Mouse (Mus musculus): ENCODE data around the gene Wipi1. TPM values are rescaled to one million over a fixed set of nuclear protein-coding genes. Genes with fewer than 3 reads are reported as not detected.

Wipi1 gene
- 2.5 and 2.6 TPM in 2 replicates for total RNA-seq (2012; rRNA removed)
- 1 to 10 TPM in 1 of 2 experiments, not detected in 1; 8.2 TPM for polyA plus RNA-seq (2012; ENCODE audit: insufficient read depth in 1 of 2, insufficient read length in 2 of 2, low read depth in 1 of 2, low replicate concordance in 2 of 2, missing spikeins in 1 of 2)

DNA sequence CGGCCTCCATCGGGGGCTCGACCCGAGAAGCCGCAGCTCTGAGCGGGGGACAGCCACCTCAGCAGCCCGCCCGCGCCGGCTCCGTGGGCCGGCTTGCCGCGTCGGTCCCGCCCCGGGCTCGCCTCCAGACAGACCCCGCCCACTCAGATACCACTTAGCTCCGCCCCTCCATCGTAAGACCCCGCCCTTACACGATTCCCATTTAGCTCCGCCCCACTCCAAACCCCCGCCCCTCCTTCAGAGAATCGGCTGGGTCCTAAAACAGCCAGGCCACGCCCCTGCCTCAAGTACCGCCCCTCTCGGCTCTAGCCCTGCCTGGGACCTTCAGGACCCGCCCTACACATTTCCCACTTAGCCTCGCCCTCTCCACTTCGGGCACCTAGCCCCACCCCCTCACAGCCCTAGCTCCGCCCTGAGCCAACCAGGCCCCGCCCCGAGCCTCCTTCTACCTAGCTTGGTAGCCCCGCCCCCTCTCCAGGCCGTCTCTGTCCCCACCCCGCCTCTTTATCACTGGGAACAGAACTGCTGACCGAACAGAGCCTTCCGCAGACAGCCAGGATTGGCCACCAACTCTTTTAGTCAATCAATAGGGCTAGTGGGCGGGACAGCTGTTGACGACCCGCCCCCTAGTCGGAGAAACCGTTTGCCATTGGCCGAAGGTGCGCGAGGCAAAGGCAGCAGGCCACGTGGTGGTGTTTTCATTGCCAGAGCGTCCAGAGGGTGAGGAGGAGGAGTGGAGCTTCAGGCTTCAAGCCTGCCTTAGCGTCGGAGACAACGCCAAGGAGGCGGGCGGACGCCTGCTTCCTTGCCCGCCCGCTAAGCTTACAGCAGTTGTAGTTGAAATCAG lies at the start of gene Wipi1:
TSS of gene Wipi1 (minus strand) at position 665 of the 847 bp plus-strand sequence.
- Histone ChIP-seq H3K4me1 (ENCODE audit: control insufficient read depth in 1 of 2, insufficient read depth in 2 of 2, low read length in 2 of 2) (peaks cover 12 to 25% of the 10 kb centered on the region in 2 experiments), H3K27me3 (ENCODE audit: control insufficient read depth in 1 of 2, insufficient read depth in 2 of 2, low read length in 2 of 2) (no peaks in the 10 kb centered on the region), H3K9ac (ENCODE audit: control insufficient read depth, low read depth, low read length, poor library complexity, severe bottlenecking) (peak within 1 kb of the TSS; percentile 67), H3K9me3 (replicated peaks; ENCODE audit: insufficient read depth, low read length) (no peaks in the 10 kb centered on the region), H3K36me3 (ENCODE audit: control insufficient read depth in 1 of 2, insufficient read depth in 2 of 2, low read length in 2 of 2) (peaks cover 0 to 23% of the 10 kb centered on the region in 2 experiments; a peak in 2 of 4 replicates), H3K79me2 (ENCODE audit: control insufficient read depth, insufficient read depth, low read length, poor library complexity) (no peaks in the 10 kb centered on the region), H3K27ac (ENCODE audit: control insufficient read depth, low read depth, low read length) (peak within 1 kb of the TSS; percentile 88), H3K4me3 (ENCODE audit: control insufficient read depth in 1 of 2, insufficient read depth in 1 of 2, low read depth in 2 of 2, low read length in 2 of 2) (peak within 1 kb of the TSS; percentile 72 to 98)
- peak; percentile 100 for DNase-seq (ENCODE audit: low read depth, low spot score)
- TF ChIP-seq USF1 (IDR thresholded peaks at IDR 0.05; ENCODE audit: low read depth, low read length) (peak; percentile 92), CTCF (IDR thresholded peaks at IDR 0.05 in 2 of 3, conservative IDR thresholded peaks at IDR 0.05 in 1 of 3; ENCODE audit: control insufficient read depth in 1 of 3, insufficient read depth in 1 of 3, low read depth in 2 of 3, low read length in 3 of 3, poor library complexity in 1 of 3, severe bottlenecking in 1 of 3) (no peak), RCOR1 (IDR thresholded peaks at IDR 0.05; ENCODE audit: low read depth, low read length) (no peak), MAFK (IDR thresholded peaks at IDR 0.05; ENCODE audit: borderline replicate concordance, low read depth, low read length) (no peak; the same call in 1 of the 2 replicates), POLR2A (IDR thresholded peaks at IDR 0.05; ENCODE audit: control insufficient read depth in 1 of 2, insufficient read depth in 1 of 2, low read depth in 1 of 2, low read length in 2 of 2, poor library complexity in 1 of 2) (peak; percentile 29 to 54; a peak in 2 of 4 replicates), POLR2AphosphoS5 (IDR thresholded peaks at IDR 0.05; ENCODE audit: borderline replicate concordance, low read depth, low read length) (no peak), POLR2AphosphoS2 (IDR thresholded peaks at IDR 0.05; ENCODE audit: low read length) (no peak), TBP (IDR thresholded peaks at IDR 0.05; ENCODE audit: low read depth, low read length) (peak; percentile 74; the same call in 1 of the 2 replicates), NELFE (IDR thresholded peaks at IDR 0.05; ENCODE audit: low read depth, low read length) (peak; percentile 40; the same call in 1 of the 2 replicates), EP300 (IDR thresholded peaks at IDR 0.05; ENCODE audit: low read depth in 1 of 2, low read length in 2 of 2) (0 out of 4 replicates have a peak, but pooled peaks of 1 of the 2 experiments have one; percentile 24), MAX (IDR thresholded peaks at IDR 0.05; ENCODE audit: low read length) (peak; percentile 100), E2F4 (IDR thresholded peaks at IDR 0.05; ENCODE audit: borderline replicate concordance, low read depth, low read length) (no peak), MEF2A (IDR thresholded peaks at IDR 0.05; ENCODE audit: extremely low read depth, insufficient replicate concordance, low read depth, low read length, poor library complexity, severe bottlenecking) (no peak), TAL1 (IDR thresholded peaks at IDR 0.05; ENCODE audit: low read length) (0 out of 2 replicates have a peak, but pooled peaks have one; percentile 8), USF2 (IDR thresholded peaks at IDR 0.05; ENCODE audit: borderline replicate concordance in 1 of 2, insufficient read depth in 1 of 2, low read depth in 1 of 2, low read length in 2 of 2) (peak in 1 of 2 experiments; percentile 53; a peak in 1 of 4 replicates), RAD21 (IDR thresholded peaks at IDR 0.05; ENCODE audit: low read depth, low read length) (no peak), MYB (IDR thresholded peaks at IDR 0.05; ENCODE audit: low read depth, low read length) (no peak), GABPA (IDR thresholded peaks at IDR 0.05; ENCODE audit: low read depth, low read length) (no peak), MYC (IDR thresholded peaks at IDR 0.05; ENCODE audit: low read depth, low read length) (peak; percentile 73; the same call in 1 of the 2 replicates), SIN3A (IDR thresholded peaks at IDR 0.05; ENCODE audit: low read length) (peak; percentile 100), ELF1 (IDR thresholded peaks at IDR 0.05; ENCODE audit: low read depth, low read length) (0 out of 2 replicates have a peak, but pooled peaks have one; percentile 21), NRF1 (IDR thresholded peaks at IDR 0.05; ENCODE audit: insufficient read depth, low read depth, low read length, poor library complexity, severe bottlenecking) (peak; percentile 54; the same call in 1 of the 2 replicates), MXI1 (IDR thresholded peaks at IDR 0.05; ENCODE audit: low read depth, low read length) (peak; percentile 99), TCF12 (IDR thresholded peaks at IDR 0.05; ENCODE audit: low read depth, low read length) (no peak), SMC3 (IDR thresholded peaks at IDR 0.05; ENCODE audit: low read depth, low read length) (no peak), BHLHE40 (IDR thresholded peaks at IDR 0.05; ENCODE audit: borderline replicate concordance, low read depth, low read length) (no peak), UBTF (IDR thresholded peaks at IDR 0.05; ENCODE audit: borderline replicate concordance, insufficient read depth, low read depth, low read length) (no peak), ZMIZ1 (IDR thresholded peaks at IDR 0.05; ENCODE audit: low read depth, low read length) (no peak), ZKSCAN1 (IDR thresholded peaks at IDR 0.05; ENCODE audit: low read depth, low read length) (no peak), KAT2A (conservative IDR thresholded peaks at IDR 0.05; ENCODE audit: low read depth, low read length) (no peak), ZC3H11A (IDR thresholded peaks at IDR 0.05; ENCODE audit: low read depth, low read length) (no peak), CHD2 (IDR thresholded peaks at IDR 0.05; ENCODE audit: low read length) (no peak), JUND (IDR thresholded peaks at IDR 0.05; ENCODE audit: low read depth, low read length) (no peak), CHD1 (IDR thresholded peaks at IDR 0.05; ENCODE audit: low read depth, low read length) (no peak)
